In genomic region chr15:56062576-56062975, GRCm38 (mm10) we compare ENCODE assay signal across 33 mouse cellular contexts.
"Had no signal": no experiment of that assay in that cellular context is flagged by ENCODE, and none has a peak within 500 bp of the region (broad histone marks: within the 10 kb centered on the region; RNA-seq: fewer than 3 reads in every experiment).

No protein-coding gene starts in this region.

- H3K9me3 ChIP-seq: limb, embryonic 10.5 days; limb, embryonic 12.5 days; limb, embryonic 13.5 days; limb, embryonic 15.5 days; liver, embryonic 12.5 days; liver, embryonic 13.5 days; liver, embryonic 15.5 days; lung, embryonic 15.5 days; megakaryocyte, embryonic 14.5 days; midbrain, embryonic 10.5 days; midbrain, embryonic 12.5 days; midbrain, embryonic 13.5 days; midbrain, embryonic 15.5 days; neural tube, embryonic 12.5 days; neural tube, embryonic 13.5 days had no signal

- H3K27me3 ChIP-seq: limb, embryonic 12.5 days; limb, embryonic 13.5 days; limb, embryonic 15.5 days; liver, embryonic 12.5 days; liver, embryonic 13.5 days; liver, embryonic 15.5 days; lung, embryonic 15.5 days; midbrain, embryonic 12.5 days; midbrain, embryonic 13.5 days; midbrain, embryonic 15.5 days; neural tube, embryonic 12.5 days; neural tube, embryonic 13.5 days had no signal

- H3K36me3 ChIP-seq: limb, embryonic 10.5 days; limb, embryonic 12.5 days; limb, embryonic 13.5 days; limb, embryonic 15.5 days; liver, embryonic 12.5 days; liver, embryonic 13.5 days; liver, embryonic 15.5 days; lung, embryonic 15.5 days; midbrain, embryonic 10.5 days; midbrain, embryonic 12.5 days; midbrain, embryonic 13.5 days; midbrain, embryonic 15.5 days; neural tube, embryonic 12.5 days; neural tube, embryonic 13.5 days had no signal

- H3K9ac ChIP-seq: limb, embryonic 12.5 days; limb, embryonic 13.5 days; limb, embryonic 15.5 days; liver, embryonic 12.5 days; liver, embryonic 13.5 days; liver, embryonic 14.5 days; liver, embryonic 15.5 days; liver, postnatal 0 days; lung, embryonic 14.5 days; lung, embryonic 15.5 days; midbrain, embryonic 12.5 days; midbrain, embryonic 13.5 days; midbrain, embryonic 15.5 days; neural tube, embryonic 12.5 days; neural tube, embryonic 13.5 days had no signal

- H3K4me1 ChIP-seq: limb, embryonic 15.5 days; liver, embryonic 12.5 days; liver, embryonic 13.5 days; liver, embryonic 15.5 days; lung, embryonic 15.5 days; megakaryocyte, embryonic 14.5 days; midbrain, embryonic 10.5 days; midbrain, embryonic 12.5 days; midbrain, embryonic 13.5 days; midbrain, embryonic 15.5 days; neural tube, embryonic 12.5 days; neural tube, embryonic 13.5 days had no signal

- H3K4me3 ChIP-seq: limb, embryonic 10.5 days; limb, embryonic 12.5 days; limb, embryonic 13.5 days; limb, embryonic 15.5 days; liver, embryonic 12.5 days; liver, embryonic 13.5 days; liver, embryonic 15.5 days; lung, embryonic 15.5 days; megakaryocyte, embryonic 14.5 days; midbrain, embryonic 10.5 days; midbrain, embryonic 12.5 days; midbrain, embryonic 13.5 days; midbrain, embryonic 15.5 days; myocyte; neural tube, embryonic 12.5 days; neural tube, embryonic 13.5 days had no signal

- H3K4me2 ChIP-seq: limb, embryonic 12.5 days; limb, embryonic 13.5 days; limb, embryonic 15.5 days; liver, embryonic 11.5 days; liver, embryonic 12.5 days; liver, embryonic 13.5 days; liver, embryonic 15.5 days; lung, embryonic 14.5 days; lung, embryonic 15.5 days; midbrain, embryonic 11.5 days; midbrain, embryonic 12.5 days; midbrain, embryonic 13.5 days; midbrain, embryonic 15.5 days; neural tube, embryonic 12.5 days; neural tube, embryonic 13.5 days had no signal

- ATAC-seq: liver, embryonic 12.5 days; liver, postnatal 0 days; lung, postnatal 0 days; midbrain, embryonic 13.5 days; midbrain, embryonic 15.5 days; midbrain, embryonic 16.5 days had no signal

- H3K27ac ChIP-seq: limb, embryonic 10.5 days; limb, embryonic 12.5 days; limb, embryonic 13.5 days; limb, embryonic 15.5 days; liver, embryonic 12.5 days; liver, embryonic 13.5 days; liver, embryonic 14.5 days; liver, embryonic 15.5 days; lung, embryonic 15.5 days; macrophage; midbrain, embryonic 10.5 days; midbrain, embryonic 12.5 days; midbrain, embryonic 13.5 days; midbrain, embryonic 15.5 days; neural tube, embryonic 12.5 days; neural tube, embryonic 13.5 days had no signal

- DNase-seq: left cerebral cortex, postnatal 4 days; liver; liver, embryonic 13.5 days; liver, postnatal 0 days; lung, adult 18-20 months; lung, adult 2 months; lung, embryonic 14.5 days; lung, postnatal 10 days; lung, postnatal 14 days; lung, postnatal 36 days; lung, postnatal 4 days; midbrain, embryonic 14.5 days had no signal
